Mouse (Mus musculus) myocyte (in vitro differentiated cells): ENCODE results near the gene Edem2. TPM values are rescaled to one million over a fixed set of nuclear protein-coding genes. Genes with fewer than 3 reads are reported as not detected.
"Not testable (repeated sequence)": the region's sequence is repeated elsewhere in the genome, so short reads cannot be mapped to it uniquely, and the experiment has no call there.

Experiments used
- H3K27me3 ChIP-seq: one replicate; pipeline ENCODE4 v1.6.1; 2011; ENCODE audit not compliant: control insufficient read depth, insufficient read depth, insufficient read length
- H3K36me3 ChIP-seq: one replicate; pipeline ENCODE4 v1.6.1; 2011; ENCODE audit not compliant: control insufficient read depth, insufficient read depth
- H3K4me2 ChIP-seq: one replicate; pipeline ENCODE4 v1.6.1; 2011; ENCODE audit warnings: low read depth, control low read depth
- H3K4me3 ChIP-seq: one replicate; pipeline ENCODE4 v1.5.1; 2011; ENCODE audit warnings: mild to moderate bottlenecking, control low read depth, moderate library complexity
- H3K79me2 ChIP-seq: one replicate; pipeline ENCODE4 v1.6.1; 2011; ENCODE audit not compliant: control insufficient read depth, insufficient read depth
- H3ac ChIP-seq: one replicate; pipeline ENCODE4 v1.6.1; 2011; ENCODE audit not compliant: control insufficient read depth, insufficient read length
- CEBPB ChIP-seq: IDR thresholded peaks from 2 replicates; pipeline ENCODE4 v1.6.1; 2011; ENCODE audit warnings: mild to moderate bottlenecking, moderate library complexity; ENCODE audit not compliant: poor library complexity, insufficient read depth, severe bottlenecking
- E2F4 ChIP-seq: IDR thresholded peaks from one replicate; pipeline ENCODE4 v1.6.1; 2011; ENCODE audit warnings: mild to moderate bottlenecking, control low read depth, moderate library complexity; ENCODE audit not compliant: insufficient read depth
- MAX ChIP-seq: IDR thresholded peaks from one replicate; pipeline ENCODE4 v1.6.1; 2011; ENCODE audit warnings: low read depth, mild to moderate bottlenecking, control low read depth
- MYOD1 ChIP-seq, 3 experiments: IDR thresholded peaks; one replicate each; pipeline ENCODE4 v1.6.1; 2011; ENCODE audit warnings: control low read depth in 2 of 3, low read depth in 2 of 3, mild to moderate bottlenecking in 2 of 3, moderate library complexity in 1 of 3; ENCODE audit not compliant: insufficient read length in 2 of 3, control insufficient read depth in 1 of 3
- MYOG ChIP-seq, 3 experiments: IDR thresholded peaks; one replicate each; pipeline ENCODE4 v1.6.1; 2011; ENCODE audit warnings: control low read depth in 2 of 3, low read depth in 2 of 3, mild to moderate bottlenecking in 2 of 3; ENCODE audit not compliant: insufficient read length in 2 of 3, control insufficient read depth in 1 of 3, insufficient read depth in 1 of 3
- POLR2A ChIP-seq: IDR thresholded peaks from one replicate; pipeline ENCODE4 v1.6.1; 2011; ENCODE audit warnings: low read depth, mild to moderate bottlenecking, control low read depth, moderate library complexity; ENCODE audit not compliant: insufficient read length
- POLR2AphosphoS2 ChIP-seq: IDR thresholded peaks from one replicate; pipeline ENCODE4 v1.6.1; 2011; ENCODE audit warnings: low read depth, control low read depth; ENCODE audit not compliant: insufficient read length
- REST ChIP-seq: IDR thresholded peaks from one replicate; pipeline ENCODE4 v1.6.1; 2011; ENCODE audit warnings: mild to moderate bottlenecking, control low read depth, moderate library complexity; ENCODE audit not compliant: insufficient read depth, insufficient read length
- SRF ChIP-seq: IDR thresholded peaks from one replicate; pipeline ENCODE4 v1.6.1; 2011; ENCODE audit warnings: low read depth; ENCODE audit not compliant: control insufficient read depth, insufficient read length
- TCF12 ChIP-seq: IDR thresholded peaks from one replicate; pipeline ENCODE4 v1.6.1; 2011; ENCODE audit warnings: mild to moderate bottlenecking, control low read depth; ENCODE audit not compliant: poor library complexity, insufficient read depth, severe bottlenecking
- TCF3 ChIP-seq: IDR thresholded peaks from one replicate; pipeline ENCODE4 v1.6.1; 2011; ENCODE audit warnings: low read depth, control low read depth; ENCODE audit not compliant: insufficient read length
- USF1 ChIP-seq: IDR thresholded peaks from one replicate; pipeline ENCODE4 v1.6.1; 2011; ENCODE audit warnings: low read depth, mild to moderate bottlenecking, control low read depth, moderate library complexity
- polyA plus RNA-seq: library from polyadenylated mRNA; unstranded; fragments of >200 nt; fragmentation: generic; extraction: Trizol; gene quantifications from one replicate; pipeline ENCODE4 v1.2.1, GENCODE M21; 2012; ENCODE audit warnings: missing spikeins

The Edem2 gene
- polyA plus RNA-seq, 1 experiment: 21.9 TPM

- no peak overlapping the region for H3K4me2 ChIP-seq
- TF ChIP-seq MAX (no peak), MYOG (IDR thresholded peaks at IDR 0.05; ENCODE audit: control insufficient read depth in 1 of 3, insufficient read depth in 1 of 3, insufficient read length in 2 of 3, low read depth in 2 of 3) (no peak), REST (no peak), CEBPB (no peak), SRF (no peak), POLR2A (no peak)
- H3K27me3 ChIP-seq: no peaks in the 10 kb centered on the region
- no peak overlapping the region for H3ac ChIP-seq
- H3K4me3 ChIP-seq: no peak overlapping the region
- no peaks in the 10 kb centered on the region for H3K79me2 ChIP-seq
- peaks cover 7% of the 10 kb centered on the region for H3K36me3 ChIP-seq
Observed at GRCm38 (mm10) chr2:155717082-155717990, 11.9 kb downstream of the Edem2 start.

DNA sequence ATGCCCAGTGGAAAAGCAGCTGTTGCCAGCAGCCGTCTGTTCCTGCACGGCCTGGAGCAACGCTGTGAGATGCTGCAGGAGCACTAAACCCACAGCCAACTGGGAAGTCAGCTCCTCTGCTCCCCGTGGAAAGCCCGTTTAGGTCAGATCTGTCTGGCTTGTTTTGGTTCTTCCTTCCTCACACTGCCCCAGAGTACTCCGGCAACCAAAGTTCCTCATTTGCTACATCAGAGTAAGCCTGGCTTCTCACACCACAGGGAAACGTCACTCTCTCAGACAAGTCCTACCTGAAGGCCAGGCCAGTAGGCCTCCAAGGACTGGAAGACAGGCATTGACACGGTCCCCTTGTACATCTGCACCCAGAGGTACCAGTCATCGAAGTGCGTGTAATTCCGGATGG, 18.7 kb downstream of the Edem2 start:
- no peaks in the 10 kb centered on the region for H3K79me2 ChIP-seq
- H3ac ChIP-seq: no peak overlapping the region
- H3K4me2 ChIP-seq: no peak overlapping the region
- no peak for TF ChIP-seq MAX
- TF ChIP-seq MYOD1 (IDR thresholded peaks at IDR 0.05; ENCODE audit: control insufficient read depth in 1 of 3, insufficient read length in 2 of 3, low read depth in 2 of 3): no peak
- H3K4me3 ChIP-seq: no peak overlapping the region
- H3K27me3 ChIP-seq: no peaks in the 10 kb centered on the region
- H3K36me3 ChIP-seq: peaks cover 5% of the 10 kb centered on the region

DNA sequence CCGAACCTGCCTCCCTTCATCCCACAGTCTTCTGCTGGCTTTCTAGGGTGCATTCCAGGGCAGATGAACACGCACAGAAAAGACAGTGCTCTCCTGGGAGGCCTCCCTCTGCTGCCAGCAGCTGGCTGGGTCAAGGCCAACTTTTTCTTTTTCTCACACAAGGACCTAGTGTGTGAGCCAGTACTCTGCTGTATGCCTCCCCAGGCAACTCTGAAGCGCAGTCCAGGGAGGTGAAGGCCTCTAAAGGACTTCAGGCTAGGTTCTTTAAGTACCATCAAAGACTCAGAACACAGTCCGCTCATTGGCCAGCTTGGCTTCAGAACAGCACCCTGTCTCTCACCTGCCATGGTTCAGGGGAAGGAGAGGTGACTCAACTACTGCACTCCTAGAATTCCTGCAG, 22.0 kb downstream of the Edem2 start:
- Histone ChIP-seq H3K27me3 (no peaks in the 10 kb centered on the region), H3K79me2 (no peaks in the 10 kb centered on the region), H3K4me2 (no peak overlapping the region), H3K4me3 (no peak overlapping the region), H3K36me3 (peaks cover 13% of the 10 kb centered on the region), H3ac (no peak overlapping the region)
- TF ChIP-seq MYOD1 (IDR thresholded peaks at IDR 0.05; ENCODE audit: control insufficient read depth in 1 of 3, insufficient read length in 2 of 3, low read depth in 2 of 3) (no peak), POLR2AphosphoS2 (no peak), POLR2A (no peak), SRF (no peak), TCF12 (no peak), MAX (no peak), USF1 (no peak), E2F4 (no peak), CEBPB (no peak), REST (no peak), MYOG (IDR thresholded peaks at IDR 0.05; ENCODE audit: control insufficient read depth in 1 of 3, insufficient read depth in 1 of 3, insufficient read length in 2 of 3, low read depth in 2 of 3) (no peak), TCF3 (no peak)

DNA sequence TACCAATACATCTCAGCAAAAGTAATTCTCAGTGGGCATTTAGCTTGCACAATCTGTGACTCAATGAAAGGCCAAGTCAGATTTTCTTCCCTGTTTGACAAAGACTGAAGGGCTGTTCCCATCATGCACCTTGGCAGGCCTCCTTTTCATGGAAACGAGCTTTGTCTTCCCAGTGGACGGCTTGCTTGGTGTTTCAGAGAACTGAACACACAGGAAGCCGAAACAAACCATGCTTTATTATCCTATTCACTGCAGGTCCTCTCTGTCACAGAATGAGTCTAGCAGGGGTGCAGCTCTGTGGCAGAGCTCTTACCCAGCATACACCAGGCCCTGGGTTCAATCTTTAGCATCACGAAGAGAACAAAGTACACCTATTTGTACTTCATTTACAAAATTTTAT, 25.6 kb downstream of the Edem2 start:
- Histone ChIP-seq H3K27me3 (no peaks in the 10 kb centered on the region), H3K79me2 (no peaks in the 10 kb centered on the region), H3ac (no peak overlapping the region), H3K4me3 (no peak overlapping the region), H3K4me2 (no peak overlapping the region), H3K36me3 (peaks cover 8% of the 10 kb centered on the region)
- TF ChIP-seq TCF3 (no peak), MYOD1 (IDR thresholded peaks at IDR 0.05; ENCODE audit: control insufficient read depth in 1 of 3, insufficient read length in 2 of 3, low read depth in 2 of 3) (no peak), MAX (no peak)

- Histone ChIP-seq H3K79me2 (no peaks in the 10 kb centered on the region), H3K4me3 (no peak overlapping the region), H3K4me2 (no peak overlapping the region), H3ac (no peak overlapping the region), H3K36me3 (peaks cover 8% of the 10 kb centered on the region), H3K27me3 (no peaks in the 10 kb centered on the region)
- TF ChIP-seq POLR2AphosphoS2 (no peak), USF1 (no peak), MYOG (IDR thresholded peaks at IDR 0.05; ENCODE audit: control insufficient read depth in 1 of 3, insufficient read depth in 1 of 3, insufficient read length in 2 of 3, low read depth in 2 of 3) (no peak)
Observed at GRCm38 (mm10) chr2:155701399-155701919, 27.8 kb downstream of the Edem2 start.

DNA sequence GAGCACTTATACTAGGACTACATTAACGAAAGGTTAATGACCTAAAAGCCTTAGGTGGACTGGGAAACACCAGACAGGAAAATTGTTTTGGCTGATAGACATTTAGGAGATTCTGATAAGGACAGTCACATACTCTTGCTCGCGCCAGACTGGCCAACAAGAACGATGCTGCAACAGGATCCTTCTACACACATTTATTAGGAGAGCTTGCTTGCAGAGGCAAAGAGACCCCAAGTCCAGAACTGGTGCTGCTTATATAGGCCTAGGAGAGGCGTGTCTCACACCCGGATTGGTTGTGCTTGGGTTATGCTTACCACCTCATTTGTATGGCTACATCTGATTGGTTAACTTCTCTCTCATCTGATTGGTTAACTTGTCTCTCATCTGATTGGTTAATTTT, 30.8 kb downstream of the Edem2 start:
- H3K27me3 ChIP-seq, H3K4me2 ChIP-seq, H3K4me3 ChIP-seq, H3K36me3 ChIP-seq, H3K79me2 ChIP-seq, H3ac ChIP-seq: not testable (repeated sequence)
